Mouse (Mus musculus): ENCODE measurements around the gene Gm9040.
"Not testable (repeated sequence)": the region's sequence is repeated elsewhere in the genome, so short reads cannot be mapped to it uniquely, and the experiment has no call there.

- not testable (repeated sequence) for TF ChIP-seq POLR2A (IDR thresholded peaks at IDR 0.05; ENCODE audit: borderline replicate concordance, low read depth, low read length); CTCF (IDR thresholded peaks at IDR 0.05; ENCODE audit: low read depth, low read length)
Observed at GRCm38 (mm10) chr10:118332308-118332707, 5.5 kb upstream of the Gm9040 start, which contains the start of gene Gm9044.
